Mouse (Mus musculus): ENCODE results near the gene Vmn1r78.

DNA sequence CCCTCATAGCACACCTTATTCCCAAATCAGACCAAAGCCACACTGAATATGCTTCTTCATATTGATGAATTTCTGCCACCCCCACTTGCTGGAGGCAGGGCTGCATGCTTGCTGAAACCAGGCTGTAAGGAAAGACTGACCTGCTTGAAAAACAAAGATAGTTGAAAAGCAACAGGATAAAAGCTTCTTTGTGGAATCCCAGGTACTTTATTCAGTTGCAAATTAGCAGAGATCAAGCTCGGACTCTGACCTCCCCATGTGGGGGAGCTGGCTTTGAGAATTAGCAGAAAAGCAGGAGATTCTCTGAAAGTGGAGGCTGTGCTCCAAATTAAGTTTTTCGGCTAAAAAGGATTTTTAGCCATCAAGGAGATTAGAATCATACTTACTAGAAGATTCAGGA, 54.1 kb downstream of the Vmn1r78 start:
- TF ChIP-seq CTCF (IDR thresholded peaks at IDR 0.05 in 2 of 3, conservative IDR thresholded peaks at IDR 0.05 in 1 of 3; ENCODE audit: control insufficient read depth in 1 of 3, insufficient read depth in 1 of 3, low read depth in 2 of 3, low read length in 3 of 3, poor library complexity in 1 of 3, severe bottlenecking in 1 of 3) (no peak), USF2 (IDR thresholded peaks at IDR 0.05; ENCODE audit: borderline replicate concordance in 1 of 2, insufficient read depth in 1 of 2, low read depth in 1 of 2, low read length in 2 of 2) (no peak), MAX (IDR thresholded peaks at IDR 0.05; ENCODE audit: low read length) (no peak), MXI1 (IDR thresholded peaks at IDR 0.05; ENCODE audit: low read depth, low read length) (no peak), UBTF (IDR thresholded peaks at IDR 0.05; ENCODE audit: borderline replicate concordance, insufficient read depth, low read depth, low read length) (no peak), ZC3H11A (IDR thresholded peaks at IDR 0.05; ENCODE audit: low read depth, low read length) (no peak), TAL1 (IDR thresholded peaks at IDR 0.05; ENCODE audit: low read length) (no peak), POLR2A (IDR thresholded peaks at IDR 0.05; ENCODE audit: control insufficient read depth in 1 of 2, insufficient read depth in 1 of 2, low read depth in 1 of 2, low read length in 2 of 2, poor library complexity in 1 of 2) (no peak), USF1 (IDR thresholded peaks at IDR 0.05; ENCODE audit: low read depth, low read length) (no peak), ZKSCAN1 (IDR thresholded peaks at IDR 0.05; ENCODE audit: low read depth, low read length) (no peak), E2F4 (IDR thresholded peaks at IDR 0.05; ENCODE audit: borderline replicate concordance, low read depth, low read length) (no peak), NRF1 (IDR thresholded peaks at IDR 0.05; ENCODE audit: insufficient read depth, low read depth, low read length, poor library complexity, severe bottlenecking) (no peak)

Data from MEL (cell line).